Mouse (Mus musculus) left cerebral cortex, adult 2 months (tissue): ENCODE measurements around the gene Foxm1. TPM values are rescaled to one million over a fixed set of nuclear protein-coding genes. Genes with fewer than 3 reads are reported as not detected.
"Not testable (repeated sequence)": the region's sequence is repeated elsewhere in the genome, so short reads cannot be mapped to it uniquely, and the experiment has no call there.

Experiments
- DNase-seq, 2 experiments: peaks; one replicate each; pipeline ENCODE4 v3.0.0; 2021 to 2022; ENCODE audit warnings: low spot score in 2 of 2, mixed read lengths in 1 of 2; ENCODE audit errors: extremely low spot score in 1 of 2
- H3K27ac ChIP-seq: fragments of 200-600 bp; 2 replicates; pipeline ENCODE4 v1.8.1; 2022
- H3K4me3 ChIP-seq: fragments of 200-600 bp; 2 replicates; pipeline ENCODE4 v1.8.1; 2022
- CTCF ChIP-seq: fragments of 200-600 bp; IDR thresholded peaks from 2 replicates; pipeline ENCODE4 v1.8.1; 2022; ENCODE audit warnings: antibody characterized with exemption, mild to moderate bottlenecking, moderate library complexity
- intact Hi-C: fragments of 180-260 bp; cut with DNase I; formaldehyde crosslinking; loops from one replicate; pipeline ENCODE4 v1.15.1; 2025
- total RNA-seq, 2 experiments: library from RNA; stranded (reverse); gene quantifications; 2 replicates each; pipeline ENCODE4 v1.2.3; 2021

Gene Foxm1
- total RNA-seq, 2 experiments from 2014 or later: 1.1 to 2.1 TPM

DNA sequence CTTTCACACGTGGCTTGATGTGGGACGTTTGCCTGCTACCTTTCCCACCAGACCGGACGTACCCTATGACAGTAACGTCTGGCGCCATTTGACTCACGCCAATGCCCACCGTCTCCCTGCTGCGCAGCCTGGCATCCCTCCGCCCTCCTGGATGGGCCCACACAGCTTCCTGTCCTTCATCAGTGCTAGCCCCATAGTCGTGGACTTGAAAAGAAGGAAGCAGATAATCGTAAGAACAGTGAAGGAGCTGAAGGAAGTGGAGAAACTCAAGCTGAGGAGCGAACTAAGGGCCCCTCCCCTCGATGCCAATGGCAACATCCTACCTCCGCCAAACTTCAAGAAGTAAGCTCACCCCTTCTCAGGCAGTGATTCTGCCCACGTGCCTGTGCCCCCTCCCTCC lies 16.9 kb downstream of the Foxm1 start:
- intact Hi-C loops: no loop called here
- DNase-seq: no peak
- H3K4me3 ChIP-seq: no peak overlapping the region
- no peak overlapping the region for H3K27ac ChIP-seq
- no peak for TF ChIP-seq CTCF

DNA sequence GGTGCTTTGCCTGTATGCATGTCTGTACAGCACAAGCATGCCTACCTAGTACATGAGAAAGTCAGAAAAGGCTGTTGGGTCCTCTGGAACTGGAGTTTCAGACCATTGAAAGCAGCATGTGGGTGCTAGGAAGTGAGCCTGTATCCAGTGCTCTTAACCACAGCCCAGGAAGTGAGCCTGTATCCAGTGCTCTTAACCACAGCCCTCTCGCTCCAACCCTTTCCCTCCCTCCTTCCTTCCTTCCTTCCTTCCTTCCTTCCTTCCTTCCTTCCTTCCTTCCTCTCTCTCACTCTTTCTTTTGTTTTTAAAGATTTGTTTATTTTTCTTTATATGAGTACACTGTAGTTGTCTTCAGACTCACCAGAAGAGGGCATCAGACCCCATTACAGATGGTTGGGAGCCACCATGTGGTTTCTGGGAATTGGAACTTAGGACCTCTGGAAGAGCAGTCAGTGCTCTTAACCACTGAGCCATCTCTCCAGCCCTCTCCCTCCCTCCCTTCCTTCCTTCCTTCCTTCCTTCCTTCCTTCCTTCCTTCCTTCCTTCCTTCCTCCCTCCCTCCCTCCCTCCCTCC lies 17.9 kb downstream of the Foxm1 start:
- intact Hi-C loops, DNase-seq, H3K27ac ChIP-seq, H3K4me3 ChIP-seq: not testable (repeated sequence)
- peak; percentile 27 for TF ChIP-seq CTCF

DNA sequence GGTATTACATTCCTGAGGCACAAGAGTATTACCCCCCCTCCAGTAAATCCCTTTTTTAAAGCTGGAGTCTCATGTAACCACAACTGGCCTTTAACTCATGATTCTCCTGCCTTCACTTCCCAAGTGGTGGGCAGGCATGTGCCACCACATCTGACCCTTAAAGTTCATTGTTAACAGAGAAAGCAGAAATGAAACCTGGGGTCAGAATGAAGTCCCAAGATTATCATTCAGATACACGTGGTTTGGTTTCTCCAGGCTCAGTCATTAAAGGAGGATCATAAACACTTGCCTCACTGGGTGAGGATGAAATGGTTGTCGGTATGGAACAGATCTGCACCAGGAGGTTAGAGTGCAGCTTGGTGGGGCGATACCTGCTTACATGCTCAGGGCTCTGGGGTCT lies 18.5 kb downstream of the Foxm1 start:
- DNase-seq: no peak
- Histone ChIP-seq H3K4me3 (no peak overlapping the region), H3K27ac (no peak overlapping the region)
- TF ChIP-seq CTCF: no peak
- intact Hi-C loops: no loop called here

DNA sequence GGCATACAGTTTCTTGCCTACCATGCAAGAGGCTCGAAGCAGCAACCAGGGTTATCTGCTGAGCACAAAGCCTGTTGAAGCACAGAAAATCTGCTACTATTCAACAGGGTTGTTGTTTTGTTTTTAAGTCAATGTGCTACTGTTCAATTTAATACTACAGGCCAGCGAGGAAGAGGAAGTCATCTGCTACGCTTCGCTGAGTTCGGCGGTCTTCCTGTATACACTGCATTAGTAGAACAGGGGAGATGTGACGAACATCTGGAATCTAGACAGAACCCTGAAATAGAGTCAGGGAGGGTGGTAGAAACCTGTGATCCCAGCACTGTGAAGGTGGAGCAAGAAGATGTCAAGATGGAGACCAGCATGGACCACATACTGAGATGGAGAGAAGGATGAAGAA lies 21.0 kb downstream of the Foxm1 start:
- DNase-seq: no peak
- intact Hi-C loops: no loop called here
- TF ChIP-seq CTCF: no peak
- H3K4me3 ChIP-seq: no peak overlapping the region
- no peak overlapping the region for H3K27ac ChIP-seq

DNA sequence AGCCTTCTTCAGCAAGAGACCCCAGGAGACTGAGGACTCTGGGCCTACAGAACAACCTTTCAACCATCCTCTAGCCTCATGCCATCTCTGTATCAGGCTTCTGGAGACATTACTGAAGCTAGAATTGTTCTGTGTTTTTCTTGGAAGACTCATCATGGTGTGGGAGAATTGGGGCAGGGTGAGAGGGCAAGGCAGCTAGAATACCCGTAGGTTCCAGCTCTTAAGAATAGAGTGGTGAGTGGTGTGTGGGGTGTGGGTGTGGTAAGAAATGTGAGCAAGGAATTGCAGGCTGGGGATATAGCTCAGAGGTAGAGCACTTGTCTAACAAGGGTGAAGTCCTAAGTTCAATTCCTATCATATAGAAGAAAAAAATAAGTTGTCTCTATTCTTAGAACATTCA lies 22.3 kb downstream of the Foxm1 start:
- Histone ChIP-seq H3K4me3 (no peak overlapping the region), H3K27ac (no peak overlapping the region)
- TF ChIP-seq CTCF: no peak
- intact Hi-C loops: no loop called here
- no peak for DNase-seq

DNA sequence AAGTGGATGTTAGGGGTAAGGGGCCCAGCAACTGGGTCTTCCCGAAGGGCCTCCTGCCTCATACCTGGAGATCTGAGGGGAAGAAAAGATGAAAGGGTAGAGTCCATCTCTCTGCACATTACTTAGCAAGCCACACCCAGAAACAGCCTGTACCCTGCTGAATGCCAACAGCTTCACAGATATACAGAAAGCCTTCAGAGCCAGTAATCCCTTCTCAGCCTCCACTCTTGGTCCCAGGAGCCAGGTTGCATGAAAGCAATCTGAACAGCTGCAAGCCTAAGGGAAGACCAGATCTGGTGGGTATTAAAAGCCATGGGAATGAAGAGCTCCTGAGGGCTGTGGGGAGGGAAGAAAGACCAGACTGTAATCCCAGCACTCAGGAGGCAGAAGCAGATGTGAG lies 26.4 kb downstream of the Foxm1 start:
- no peak for DNase-seq
- no peak for TF ChIP-seq CTCF
- Histone ChIP-seq H3K4me3 (no peak overlapping the region), H3K27ac (no peak overlapping the region)
- intact Hi-C loops: no loop called here

DNA sequence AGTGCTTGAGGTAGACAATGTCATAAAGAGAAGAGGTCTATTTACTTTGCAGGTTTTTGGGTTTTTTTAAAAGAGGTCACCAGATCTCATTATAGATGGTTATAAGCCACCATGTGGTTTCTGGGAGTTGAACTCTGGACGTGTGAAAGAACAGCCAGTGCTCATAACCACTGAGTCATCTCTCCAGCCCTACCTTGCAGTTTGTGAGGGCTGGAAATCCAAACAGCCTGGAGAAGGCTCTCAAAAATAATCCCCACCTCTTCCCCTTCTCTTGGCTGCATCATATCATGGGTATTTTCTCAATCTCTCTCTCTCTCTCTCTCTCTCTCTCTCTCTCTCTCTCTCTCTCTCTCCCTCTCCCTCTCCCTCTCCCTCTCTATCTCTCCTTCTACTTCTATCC lies 27.9 kb downstream of the Foxm1 start:
- no peak for DNase-seq
- no peak for TF ChIP-seq CTCF
- H3K27ac ChIP-seq: no peak overlapping the region
- H3K4me3 ChIP-seq: no peak overlapping the region
- intact Hi-C loops: no loop called here

DNA sequence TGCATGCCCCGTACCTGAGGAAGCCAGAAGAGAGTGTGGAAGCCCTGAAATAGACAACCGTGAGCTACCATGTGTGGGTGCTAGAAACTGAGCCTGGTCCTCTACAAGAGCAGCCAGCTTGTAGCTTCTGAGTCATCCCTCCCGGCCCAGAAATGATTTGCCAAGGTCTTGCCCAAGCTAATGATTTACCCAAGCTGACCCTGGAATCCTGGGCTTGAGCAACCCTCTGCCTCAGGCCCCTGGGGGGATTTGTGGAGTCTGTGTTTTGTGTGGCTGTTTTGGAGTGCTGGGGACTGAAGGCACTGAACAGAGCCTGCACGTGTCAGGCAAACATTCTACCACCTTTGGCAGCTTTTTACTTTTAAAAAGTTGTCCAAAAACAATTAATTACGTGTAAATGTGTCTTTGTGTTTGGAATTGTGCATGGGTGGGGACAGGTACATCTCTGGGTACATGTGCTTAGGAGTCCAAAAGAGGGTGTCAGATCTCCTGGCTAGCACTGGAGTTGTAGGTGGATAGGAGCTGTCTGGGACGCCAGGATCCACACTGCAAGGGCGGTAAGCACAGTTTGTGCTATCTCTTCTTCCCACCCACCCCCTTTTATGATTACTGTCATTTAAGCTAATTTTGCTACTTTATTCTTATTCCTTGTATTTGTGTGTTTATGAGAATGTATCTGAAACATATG lies 35.0 kb downstream of the Foxm1 start:
- H3K4me3 ChIP-seq: no peak overlapping the region
- intact Hi-C loops: no loop called here
- TF ChIP-seq CTCF: no peak
- no peak overlapping the region for H3K27ac ChIP-seq
- DNase-seq: no peak

DNA sequence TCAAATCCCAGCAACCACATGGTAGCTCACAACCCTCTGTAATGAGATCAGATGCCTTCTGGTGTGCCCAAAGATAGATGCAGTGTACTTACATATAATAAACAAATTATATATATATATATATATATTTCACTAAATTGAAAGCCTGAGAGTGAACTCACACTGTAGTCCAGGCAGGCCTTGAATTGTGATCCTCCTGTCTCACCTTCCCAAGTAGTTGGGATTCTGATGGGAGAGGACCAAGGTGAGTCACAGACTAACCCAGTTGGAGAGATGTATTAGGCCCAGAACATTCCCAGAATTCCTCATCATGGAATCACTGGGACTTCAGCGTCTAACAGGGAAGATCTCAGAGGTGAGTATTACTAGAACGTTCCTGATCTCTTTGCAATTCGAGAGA lies 36.2 kb downstream of the Foxm1 start, which contains the start of gene Nrip2:
Nrip2 (plus strand) TSS at position 301 of the 400 bp plus-strand sequence.
- TF ChIP-seq CTCF: no peak
- intact Hi-C loops: no loop called here
- Histone ChIP-seq H3K4me3 (peak within 1 kb of the TSS; percentile 37), H3K27ac (peak within 1 kb of the TSS; percentile 69)
- no peak for DNase-seq

DNA sequence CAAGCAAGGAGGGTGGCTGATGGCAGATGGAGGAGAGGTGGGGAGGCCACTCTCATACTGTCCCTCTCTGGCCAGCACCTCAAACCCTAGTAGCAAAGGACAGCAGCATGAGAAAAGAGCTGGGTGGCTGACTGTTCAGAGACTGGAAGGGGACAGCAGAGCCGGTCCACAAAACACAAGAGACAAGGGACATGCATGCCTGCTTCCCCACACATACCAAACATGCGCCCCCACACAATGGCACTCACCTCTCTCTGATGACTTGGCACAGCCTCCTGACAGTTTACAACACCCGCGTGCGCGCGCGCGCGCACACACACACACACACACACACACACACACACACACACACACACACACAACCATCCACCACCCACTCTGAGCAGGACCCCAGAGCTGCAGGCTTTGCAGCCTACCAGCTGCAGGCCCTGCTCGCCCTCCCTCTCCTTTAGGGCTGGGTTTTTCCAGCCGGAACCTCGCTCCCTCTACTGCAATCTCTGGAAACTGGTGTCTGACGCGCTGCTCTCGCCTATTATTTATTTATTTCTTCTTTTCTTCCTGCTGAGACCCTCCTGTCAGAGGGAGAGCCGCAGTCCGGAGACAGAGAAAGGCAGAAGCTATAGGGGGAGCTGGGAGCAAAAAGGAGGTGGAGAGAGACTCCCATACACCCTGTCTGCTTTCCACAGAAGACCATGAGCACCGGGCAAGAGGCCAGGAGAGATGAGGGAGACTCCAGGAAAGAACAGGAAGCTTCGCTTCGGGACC lies 36.8 kb downstream of the Foxm1 start:
- no peak for TF ChIP-seq CTCF
- Histone ChIP-seq H3K27ac (peak overlapping the region; percentile 69), H3K4me3 (peak overlapping the region; percentile 37)
- peak; percentile 36 to 47 for DNase-seq
- intact Hi-C loops: no loop called here

DNA sequence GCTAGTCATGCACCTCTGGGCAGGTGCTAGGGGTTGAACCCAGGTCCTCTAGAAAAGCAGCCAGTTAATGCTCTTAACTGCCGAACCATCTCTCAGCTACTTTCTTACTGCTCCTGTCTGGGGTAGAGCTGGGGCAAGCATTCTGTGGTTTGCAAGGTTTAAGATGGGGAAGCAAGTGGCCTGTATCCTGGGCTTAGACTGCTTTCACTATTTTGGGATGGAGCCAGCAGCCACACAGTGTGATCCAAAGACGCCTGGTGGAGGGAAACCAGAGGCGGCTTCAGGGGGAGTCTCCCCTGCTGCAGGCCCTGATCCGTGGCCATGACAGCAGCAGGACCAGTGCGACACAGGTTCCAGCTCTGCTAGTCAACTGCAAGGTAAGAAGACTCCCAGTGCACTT lies 41.9 kb downstream of the Foxm1 start:
- no peak overlapping the region for H3K27ac ChIP-seq
- H3K4me3 ChIP-seq: no peak overlapping the region
- intact Hi-C loops: no loop called here
- no peak for TF ChIP-seq CTCF
- no peak for DNase-seq

DNA sequence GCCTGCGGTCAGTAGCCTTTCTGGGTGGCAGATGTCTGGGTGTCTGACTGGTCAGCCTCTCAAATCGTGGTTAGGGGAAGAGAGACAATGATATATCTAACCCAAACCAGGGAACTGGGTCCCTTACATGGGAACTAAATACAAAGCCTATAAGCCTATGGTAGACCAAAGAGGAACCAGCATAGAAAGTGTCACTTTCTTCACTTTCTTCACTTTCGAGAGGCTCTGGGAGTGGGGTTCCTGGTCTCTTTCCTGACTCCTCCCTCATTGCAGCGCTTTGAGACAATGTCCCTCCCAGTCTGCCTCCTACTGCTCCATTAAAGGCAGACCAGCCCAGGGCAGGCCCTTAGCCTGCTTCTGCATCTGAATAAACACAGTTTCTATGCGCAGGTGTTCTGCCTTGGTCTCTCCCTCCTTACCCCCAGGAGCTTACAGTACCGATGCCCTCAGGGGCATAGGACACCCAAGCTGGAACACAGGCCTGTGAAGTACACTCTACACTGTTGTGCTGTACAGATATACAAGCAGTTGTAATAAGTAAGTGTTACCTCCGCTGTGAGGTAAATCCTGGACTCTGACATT lies 45.9 kb downstream of the Foxm1 start:
- H3K27ac ChIP-seq: no peak overlapping the region
- intact Hi-C loops: no loop called here
- no peak for TF ChIP-seq CTCF
- DNase-seq: no peak
- no peak overlapping the region for H3K4me3 ChIP-seq
